8 mouse cellular contexts compared by ENCODE assay signal in genomic region chr11:117709308-117709707, GRCm38 (mm10). TPM values are rescaled to one million over a fixed set of nuclear protein-coding genes. Genes with fewer than 3 reads are reported as not detected.
DNase-seq lines count a peak whose midpoint lies in the region.

No protein-coding gene starts in this region.

- peak; percentile 57 for DNase-seq in kidney, adult 18-20 months
- DNase-seq in kidney, adult 11 months: no peak
- peak; percentile 76 for DNase-seq in CD4-positive helper T cell, adult 2 months (ENCODE audit: low read depth, low spot score)
- peak; percentile 88 for DNase-seq in NIH3T3 (ENCODE audit: low read depth)
- DNase-seq in embryo, embryonic 9.5 days (ENCODE audit: extremely low spot score): peak; percentile 43
- peak; percentile 45 to 65 for DNase-seq in left cerebral cortex, postnatal 25 days (ENCODE audit: low spot score in 2 of 2)
- DNase-seq in right cerebral cortex, postnatal 4 days: peak; percentile 63
- DNase-seq in yolk sac, embryonic 10.5 days (ENCODE audit: low spot score): no peak

- intact Hi-C loops in left cerebral cortex, postnatal 25 days (cut with DNase I): loop anchor here (2.0 kb wide), 2 partner anchors 77 to 115 kb away; partner anchors contain the start of gene Afmid

RNA-seq across cellular contexts. Expression of gene Tnrc6c, which starts 55.2 kb away (rescaled TPM):
- total RNA-seq in left cerebral cortex, postnatal 25 days (2021): 10 to 100 TPM; 53.4 to 55.2 TPM

Comparison
In these comparisons a context has a peak if more than half of its experiments do, and no peak if none do; other contexts are left out.
1. DNase-seq: peak in kidney, adult 18-20 months (single experiment), CD4-positive helper T cell, adult 2 months (single experiment), NIH3T3 (single experiment), embryo, embryonic 9.5 days (single experiment), left cerebral cortex, postnatal 25 days (2 of 2) and right cerebral cortex, postnatal 4 days (single experiment); none in kidney, adult 11 months (single experiment) and yolk sac, embryonic 10.5 days (single experiment).